Mouse (Mus musculus) embryonic facial prominence, embryonic 11.5 days (tissue): ENCODE measurements at regions not wholly inside any gene's neighbourhood (a gene's known extent, or its start where the extent isn't known, plus 50 kb on each side); places are given as distances from the start of the nearest gene placed in this dataset.
A peak's percentile ranks its signal among the peaks of the same experiment; 100 is the strongest.

Source experiments
- ATAC-seq: fragments of 200-750 bp; cut with Nextera tagmentation; replicated peaks from 2 replicates; pipeline ENCODE4 v1.8.0; 2017; ENCODE audit warnings: low read depth; ENCODE audit not compliant: insufficient number of reproducible peaks, low FRiP score, low TSS enrichment
- DNase-seq: peaks from one replicate; pipeline ENCODE4 v3.0.0-alpha.2; 2015; ENCODE audit warnings: low spot score
- H3K27ac ChIP-seq: fragments of 300-500 bp; sonication (generic); replicated peaks from 2 replicates; pipeline ENCODE4 v1.5.1; 2014; ENCODE audit warnings: mild to moderate bottlenecking, low read depth, low read length, control low read depth
- H3K27me3 ChIP-seq: fragments of 300-500 bp; sonication (generic); 2 replicates; pipeline ENCODE4 v1.6.1; 2014; ENCODE audit warnings: mild to moderate bottlenecking, low read length, moderate library complexity, mixed read lengths; ENCODE audit not compliant: control insufficient read depth, insufficient read depth
- H3K36me3 ChIP-seq: fragments of 300-500 bp; sonication (generic); replicated peaks from 2 replicates; pipeline ENCODE4 v1.6.1; 2014; ENCODE audit warnings: low read depth, mild to moderate bottlenecking, low read length, moderate library complexity, mixed read lengths; ENCODE audit not compliant: control insufficient read depth, insufficient read depth
- H3K4me1 ChIP-seq: fragments of 300-500 bp; sonication (generic); 2 replicates; pipeline ENCODE4 v1.6.1; 2014; ENCODE audit warnings: low read length, mixed read lengths; ENCODE audit not compliant: control insufficient read depth, insufficient read depth
- H3K4me2 ChIP-seq: fragments of 300-500 bp; sonication (generic); 2 replicates; pipeline ENCODE4 v1.6.1; 2014; ENCODE audit warnings: low read depth, mild to moderate bottlenecking, control low read depth, low read length, moderate library complexity
- H3K4me3 ChIP-seq: fragments of 300-500 bp; sonication (generic); 2 replicates; pipeline ENCODE4 v1.5.1; 2014; ENCODE audit warnings: low read depth, low read length, control low read depth
- H3K9ac ChIP-seq: fragments of 300-500 bp; sonication (generic); replicated peaks from 2 replicates; pipeline ENCODE4 v1.6.1; 2014; ENCODE audit warnings: mild to moderate bottlenecking, control low read depth, low read length
- H3K9me3 ChIP-seq: fragments of 300-500 bp; sonication (generic); replicated peaks from 2 replicates; pipeline ENCODE4 v1.6.1; 2016; ENCODE audit warnings: mild to moderate bottlenecking, low read length, inconsistent platforms, mixed read lengths; ENCODE audit not compliant: control insufficient read depth
- WGBS: fragments of 180-500 bp; shearing (Covaris S2); extraction: QIAGEN DNeasy Blood & Tissue Kit; methylation state at CpG from one replicate; pipeline ENCODE4 v1.1.7; 2014; 5-methylcytosine and 5-hydroxymethylcytosine counted together

DNA sequence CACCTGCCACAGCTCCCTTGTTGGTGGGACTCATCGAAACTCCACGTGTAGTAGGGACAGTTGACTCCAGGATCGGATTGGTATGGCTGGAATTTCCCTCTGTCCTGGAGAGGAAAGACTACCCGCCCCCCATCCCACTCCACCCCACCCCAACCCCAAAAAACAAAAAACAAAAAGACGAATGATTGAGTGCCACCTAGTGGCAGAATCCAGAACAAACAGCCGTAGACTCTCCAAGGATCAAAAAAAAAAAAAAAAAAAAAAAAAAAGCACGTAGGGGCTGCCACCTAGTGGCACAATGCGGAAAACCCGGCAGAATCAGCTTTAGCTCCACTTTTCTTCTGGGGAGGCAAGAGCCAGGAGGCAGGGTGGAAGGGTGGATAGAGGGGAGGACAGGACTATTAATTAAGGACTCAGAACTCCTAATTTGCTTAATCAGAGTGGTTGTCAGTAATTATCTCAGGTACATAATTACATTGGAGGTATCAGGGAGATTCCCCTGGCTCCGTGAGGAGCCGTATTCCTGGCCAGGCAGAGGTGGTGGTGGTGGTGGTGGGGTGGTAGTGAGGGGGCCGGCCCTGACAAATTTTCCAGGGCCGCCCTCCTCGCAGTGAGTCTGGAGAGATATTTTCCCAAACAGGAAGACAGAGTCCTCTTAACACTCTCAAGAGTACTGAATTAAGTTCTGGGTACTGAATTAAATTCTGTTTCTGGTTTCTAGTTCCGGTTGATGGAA lies 104.3 kb downstream of the Nucb2 start:
- no peaks in the 10 kb centered on the region for H3K27me3 ChIP-seq
- no peak overlapping the region for H3K27ac ChIP-seq
- no peaks in the 10 kb centered on the region; the same call in 1 of the 2 replicates for H3K4me1 ChIP-seq
- ATAC-seq (no peak; the same call in 1 of the 2 replicates), DNase-seq (peak; percentile 88)
- H3K9me3 ChIP-seq = no peaks in the 10 kb centered on the region
- 0 out of 2 replicates have a peak overlapping the region, but pooled peaks have one; percentile 14 for H3K4me3 ChIP-seq
- H3K4me2 ChIP-seq = peak overlapping the region; percentile 40; the same call in 1 of the 2 replicates
- H3K36me3 ChIP-seq = no peaks in the 10 kb centered on the region
- no peak overlapping the region for H3K9ac ChIP-seq
- 26% methylated on average over 15 of the region's 15 CpGs for whole genome bisulfite sequencing

DNA sequence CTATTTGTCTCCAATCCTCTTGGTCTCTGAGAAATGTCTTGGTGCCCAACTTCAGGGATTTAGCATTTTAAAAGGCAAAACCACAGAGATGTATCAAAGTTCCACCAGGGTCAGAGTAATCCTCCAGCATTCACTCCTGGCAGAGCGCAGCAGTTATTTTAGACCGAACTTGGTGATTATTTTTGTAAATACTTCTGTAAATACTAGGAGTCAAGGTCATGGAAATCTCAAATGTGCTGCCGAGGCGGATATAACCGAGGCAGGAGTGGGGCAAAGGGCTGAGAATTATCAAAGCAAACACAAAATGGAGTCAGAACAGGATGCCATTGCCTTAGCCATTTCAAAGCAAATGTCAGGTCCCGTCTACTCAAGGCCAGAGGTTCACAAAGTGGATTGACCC lies 105.2 kb downstream of the Nucb2 start:
- Histone ChIP-seq H3K4me2 (no peak overlapping the region), H3K36me3 (no peaks in the 10 kb centered on the region), H3K9me3 (no peaks in the 10 kb centered on the region), H3K4me3 (no peak overlapping the region), H3K27me3 (no peaks in the 10 kb centered on the region), H3K4me1 (no peaks in the 10 kb centered on the region; the same call in 1 of the 2 replicates), H3K9ac (no peak overlapping the region), H3K27ac (no peak overlapping the region)
- 73% methylated on average over 6 of the region's 6 CpGs for WGBS
- ATAC-seq (no peak), DNase-seq (no peak)

- H3K4me2 ChIP-seq = no peak overlapping the region
- H3K4me1 ChIP-seq = no peaks in the 10 kb centered on the region; the same call in 1 of the 2 replicates
- 89% methylated on average over 12 of the region's 12 CpGs for WGBS
- no peak for ATAC-seq
- H3K36me3 ChIP-seq = no peaks in the 10 kb centered on the region
- H3K9me3 ChIP-seq = no peaks in the 10 kb centered on the region
- no peak overlapping the region for H3K4me3 ChIP-seq
- no peak overlapping the region for H3K27ac ChIP-seq
- no peak overlapping the region for H3K9ac ChIP-seq
- no peaks in the 10 kb centered on the region for H3K27me3 ChIP-seq
- no peak for DNase-seq
These were observed 105.7 kb downstream of the Nucb2 start for GRCm38 (mm10) chr7:116609906-116610305.

GRCm38 (mm10) chr7:116615984-116616383 lies 111.8 kb downstream of the Nucb2 start:
- no peak for ATAC-seq
- no peak overlapping the region for H3K4me3 ChIP-seq
- no peaks in the 10 kb centered on the region for H3K4me1 ChIP-seq
- no peaks in the 10 kb centered on the region for H3K36me3 ChIP-seq
- H3K9ac ChIP-seq = no peak overlapping the region
- H3K27ac ChIP-seq = no peak overlapping the region
- no peaks in the 10 kb centered on the region for H3K27me3 ChIP-seq
- DNase-seq = no peak
- H3K9me3 ChIP-seq = no peaks in the 10 kb centered on the region
- 58% methylated on average over 3 of the region's 3 CpGs for WGBS
- no peak overlapping the region for H3K4me2 ChIP-seq

GRCm38 (mm10) chr7:116619636-116620035 lies 115.5 kb downstream of the Nucb2 start:
- DNase-seq (no peak), ATAC-seq (no peak)
- 76% methylated on average over 2 of the region's 2 CpGs for WGBS
- Histone ChIP-seq H3K27me3 (no peaks in the 10 kb centered on the region), H3K36me3 (no peaks in the 10 kb centered on the region), H3K9ac (no peak overlapping the region), H3K4me1 (no peaks in the 10 kb centered on the region), H3K9me3 (no peaks in the 10 kb centered on the region), H3K4me2 (no peak overlapping the region), H3K27ac (no peak overlapping the region), H3K4me3 (no peak overlapping the region)

GRCm38 (mm10) chr7:116620381-116620780 lies 116.2 kb downstream of the Nucb2 start:
- ATAC-seq = no peak
- H3K9ac ChIP-seq = no peak overlapping the region
- no peaks in the 10 kb centered on the region for H3K9me3 ChIP-seq
- DNase-seq = no peak
- no peak overlapping the region for H3K4me2 ChIP-seq
- no peaks in the 10 kb centered on the region for H3K4me1 ChIP-seq
- 85% methylated on average over 4 of the region's 4 CpGs for WGBS
- H3K27ac ChIP-seq = no peak overlapping the region
- H3K36me3 ChIP-seq = no peaks in the 10 kb centered on the region
- H3K4me3 ChIP-seq = no peak overlapping the region
- no peaks in the 10 kb centered on the region for H3K27me3 ChIP-seq

- Histone ChIP-seq H3K9ac (no peak overlapping the region), H3K4me3 (no peak overlapping the region), H3K27me3 (no peaks in the 10 kb centered on the region), H3K4me1 (no peaks in the 10 kb centered on the region), H3K9me3 (no peaks in the 10 kb centered on the region), H3K36me3 (no peaks in the 10 kb centered on the region), H3K4me2 (no peak overlapping the region), H3K27ac (no peak overlapping the region)
- WGBS = 80% methylated on average over 3 of the region's 3 CpGs
- ATAC-seq (no peak), DNase-seq (no peak)
These were observed 129.0 kb downstream of the Nucb2 start for GRCm38 (mm10) chr7:116633210-116633609.

DNA sequence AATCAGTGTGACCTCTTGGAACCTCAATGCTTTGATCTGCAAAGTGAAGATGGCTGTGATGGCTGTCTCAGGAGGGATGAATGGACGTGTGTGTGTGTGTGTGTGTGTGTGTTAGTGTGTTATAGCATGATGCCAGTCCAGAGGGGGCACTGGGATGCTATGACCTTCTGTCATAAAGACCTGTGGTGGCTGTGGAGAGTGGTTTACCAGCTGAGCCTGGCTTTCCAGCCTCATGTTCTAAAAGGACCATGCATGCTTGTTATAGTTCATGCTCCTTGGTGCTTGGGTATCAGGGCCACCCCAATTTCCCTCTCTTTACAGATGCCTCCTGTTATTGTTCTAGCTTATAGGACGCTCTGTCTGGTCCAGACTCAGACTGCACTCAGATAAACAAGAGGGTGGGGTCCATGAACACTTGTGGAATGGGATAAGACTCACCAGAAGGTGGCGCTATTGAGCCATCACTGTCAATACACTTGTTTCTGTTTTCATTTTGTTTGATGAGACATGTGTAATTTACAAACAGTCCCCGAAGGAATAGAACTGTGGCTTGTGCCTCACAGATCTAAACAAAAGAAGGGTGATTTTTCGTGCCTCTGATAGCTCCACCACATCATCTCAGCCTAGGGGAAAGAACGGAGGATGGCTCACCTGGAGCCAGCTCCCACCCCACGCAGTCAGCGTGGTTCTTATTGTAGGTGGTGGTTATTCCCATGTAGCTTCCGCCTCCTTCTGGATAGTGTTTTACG lies 140.9 kb downstream of the Nucb2 start:
- ATAC-seq = no peak
- WGBS = 57% methylated on average over 10 of the region's 10 CpGs
- H3K4me1 ChIP-seq = no peaks in the 10 kb centered on the region
- no peaks in the 10 kb centered on the region for H3K9me3 ChIP-seq
- peak; percentile 76 for DNase-seq
- no peak overlapping the region for H3K9ac ChIP-seq
- no peak overlapping the region for H3K27ac ChIP-seq
- H3K36me3 ChIP-seq = no peaks in the 10 kb centered on the region
- no peaks in the 10 kb centered on the region for H3K27me3 ChIP-seq
- H3K4me3 ChIP-seq = no peak overlapping the region
- H3K4me2 ChIP-seq = no peak overlapping the region
